Mouse (Mus musculus) G1E (cell line): Measurements from ENCODE around the gene Ptprg. TPM values are rescaled to one million over a fixed set of nuclear protein-coding genes. Genes with fewer than 3 reads are reported as not detected.

Experiments
- ATAC-seq: 2 replicates; pipeline ENCODE4 v1.8.0; 2016; ENCODE audit warnings: mild to moderate bottlenecking; ENCODE audit not compliant: insufficient number of reproducible peaks, poor library complexity, low FRiP score, severe bottlenecking; ENCODE audit errors: extremely low read depth
- DNase-seq: peaks from one replicate; pipeline ENCODE4 v3.0.0; 2012; ENCODE audit warnings: low spot score
- H3K27me3 ChIP-seq: 2 replicates; pipeline ENCODE4 v1.6.1; 2012; ENCODE audit warnings: mild to moderate bottlenecking, low read length, inconsistent platforms; ENCODE audit not compliant: insufficient read depth
- H3K36me3 ChIP-seq: replicated peaks from 2 replicates; pipeline ENCODE3; 2012; ENCODE audit warnings: mild to moderate bottlenecking, inconsistent platforms
- H3K4me1 ChIP-seq: 2 replicates; pipeline ENCODE4 v1.6.1; 2012; ENCODE audit warnings: low read depth, low read length, inconsistent platforms, mixed read lengths; ENCODE audit not compliant: insufficient read depth
- H3K4me3 ChIP-seq: 2 replicates; pipeline ENCODE4 v1.5.1; 2012; ENCODE audit warnings: low read depth, mild to moderate bottlenecking, inconsistent platforms, low read length, moderate library complexity, mixed read lengths
- H3K9me3 ChIP-seq: replicated peaks from 2 replicates; pipeline ENCODE4 v1.6.1; 2012; ENCODE audit warnings: inconsistent platforms
- CTCF ChIP-seq: IDR thresholded peaks from 2 replicates; pipeline ENCODE4 v1.5.1; 2012; ENCODE audit warnings: low read depth, low read length, inconsistent platforms, mixed read lengths
- GATA1 ChIP-seq: IDR thresholded peaks from 2 replicates; pipeline ENCODE4 v1.6.1; 2012; ENCODE audit warnings: borderline replicate concordance, low read length, inconsistent platforms, mixed read lengths
- GATA2 ChIP-seq: IDR thresholded peaks from 2 replicates; pipeline ENCODE4 v1.6.1; 2012; ENCODE audit warnings: low read depth, low read length, inconsistent platforms, borderline replicate concordance
- POLR2AphosphoS5 ChIP-seq: IDR thresholded peaks from 2 replicates; pipeline ENCODE4 v1.6.1; 2012; ENCODE audit warnings: low read depth, low read length, inconsistent platforms; ENCODE audit not compliant: insufficient replicate concordance
- TAL1 ChIP-seq: conservative IDR thresholded peaks from 2 replicates; pipeline ENCODE4 v1.6.1; 2012; ENCODE audit warnings: low read depth, low read length, inconsistent platforms, mixed read lengths
- polyA plus RNA-seq: library from polyadenylated mRNA; stranded (reverse); fragments of >175 nt; gene quantifications from 2 replicates; pipeline ENCODE4 v1.2.3, GENCODE M21; 2012
- total RNA-seq, 2 experiments: library from RNA; stranded (forward) in 1 of 2; stranded (reverse) in 1 of 2; fragments of 200-1000 nt in 1 of 2; fragments of >200 nt in 1 of 2; fragmentation: Nextera tagmentation in 1 of 2; gene quantifications; 2 replicates each; pipeline ENCODE4 v1.2.3; 2014 to 2017

The Ptprg gene
- total and polyA plus RNA-seq, 3 experiments = 0.05 TPM; not detected in 2

DNA sequence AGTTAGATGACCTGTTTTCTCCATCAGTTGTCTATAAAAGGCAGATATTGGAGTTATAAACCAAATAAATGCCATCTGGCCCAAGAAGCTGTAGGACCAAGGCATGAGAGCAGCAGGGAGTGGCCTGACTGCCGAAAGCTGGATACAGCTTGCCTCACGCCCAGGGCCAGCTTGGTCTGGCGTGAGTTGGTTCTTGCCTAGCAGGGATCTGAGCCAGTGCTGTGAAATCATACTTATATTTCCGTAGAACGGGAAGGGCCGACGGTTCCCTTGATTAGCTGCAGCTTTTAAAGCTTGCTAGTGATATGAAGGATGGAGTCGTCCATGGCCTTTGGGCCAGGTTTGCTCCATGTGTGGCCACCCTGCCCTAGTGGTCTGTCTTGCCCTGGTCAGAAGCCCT, 37.1 kb downstream of the Ptprg start:
- DNase-seq (no peak), ATAC-seq (no peak)
- Histone ChIP-seq H3K9me3 (peaks cover 14% of the 10 kb centered on the region), H3K4me1 (no peaks in the 10 kb centered on the region), H3K36me3 (no peaks in the 10 kb centered on the region), H3K27me3 (no peaks in the 10 kb centered on the region), H3K4me3 (no peak overlapping the region)
- TF ChIP-seq TAL1 (no peak), CTCF (no peak), GATA2 (no peak), POLR2AphosphoS5 (no peak), GATA1 (no peak)

- H3K4me1 ChIP-seq = no peaks in the 10 kb centered on the region
- H3K27me3 ChIP-seq = no peaks in the 10 kb centered on the region
- ATAC-seq (no peak), DNase-seq (no peak)
- H3K4me3 ChIP-seq = no peak overlapping the region
- H3K36me3 ChIP-seq = no peaks in the 10 kb centered on the region
- TF ChIP-seq CTCF (no peak), TAL1 (no peak)
- H3K9me3 ChIP-seq = peaks cover 18% of the 10 kb centered on the region
Observed at GRCm38 (mm10) chr14:11592650-11593049, 39.3 kb downstream of the Ptprg start.

GRCm38 (mm10) chr14:11594336-11594735, 41.0 kb downstream of the Ptprg start:
- DNase-seq (no peak), ATAC-seq (no peak)
- TF ChIP-seq CTCF (no peak), GATA1 (no peak), TAL1 (no peak), POLR2AphosphoS5 (no peak), GATA2 (no peak)
- Histone ChIP-seq H3K36me3 (no peaks in the 10 kb centered on the region), H3K4me3 (no peak overlapping the region), H3K9me3 (peaks cover 19% of the 10 kb centered on the region), H3K27me3 (no peaks in the 10 kb centered on the region), H3K4me1 (no peaks in the 10 kb centered on the region)

DNA sequence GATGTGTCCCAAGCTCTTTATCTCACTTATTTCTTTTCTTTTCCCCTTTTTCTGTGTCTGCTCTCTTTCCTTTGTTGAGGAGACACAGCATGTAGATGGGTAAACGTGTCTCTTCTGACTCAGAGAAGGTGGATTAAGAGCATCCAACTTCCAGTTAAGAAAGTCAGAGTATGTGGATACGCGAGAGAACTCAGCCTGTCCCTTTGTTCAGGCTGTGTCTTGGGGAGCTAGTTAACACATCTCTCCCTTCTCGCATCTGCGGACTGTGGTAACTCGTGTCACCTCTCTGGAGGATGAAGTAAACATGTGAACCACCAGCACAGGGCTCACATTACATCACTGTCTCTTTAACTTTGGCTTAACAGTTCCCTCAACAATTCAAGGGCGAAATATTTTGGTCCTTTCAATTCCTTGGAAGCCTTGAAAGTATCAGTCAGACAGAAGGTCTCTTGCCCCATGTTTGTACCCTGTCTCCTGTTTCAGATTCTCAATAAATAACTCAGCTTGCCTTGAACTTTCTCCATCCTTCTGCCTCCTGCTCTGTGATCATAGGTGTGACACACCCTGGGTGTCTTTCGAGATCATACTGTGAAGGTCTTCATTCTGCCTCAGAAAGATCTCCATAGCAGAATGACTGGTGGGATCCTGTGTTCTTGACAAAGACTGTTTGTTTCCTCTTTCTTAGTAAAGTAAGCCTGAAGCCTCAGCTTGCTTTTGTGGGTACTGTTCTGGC, 51.0 kb downstream of the Ptprg start:
- no peak for DNase-seq
- no peak for ATAC-seq
- H3K9me3 ChIP-seq = peaks cover 5% of the 10 kb centered on the region
- TF ChIP-seq POLR2AphosphoS5 (no peak), CTCF (no peak), TAL1 (no peak), GATA2 (no peak), GATA1 (no peak)
- no peaks in the 10 kb centered on the region for H3K27me3 ChIP-seq
- no peak overlapping the region for H3K4me3 ChIP-seq
- no peaks in the 10 kb centered on the region for H3K36me3 ChIP-seq
- no peaks in the 10 kb centered on the region for H3K4me1 ChIP-seq

DNA sequence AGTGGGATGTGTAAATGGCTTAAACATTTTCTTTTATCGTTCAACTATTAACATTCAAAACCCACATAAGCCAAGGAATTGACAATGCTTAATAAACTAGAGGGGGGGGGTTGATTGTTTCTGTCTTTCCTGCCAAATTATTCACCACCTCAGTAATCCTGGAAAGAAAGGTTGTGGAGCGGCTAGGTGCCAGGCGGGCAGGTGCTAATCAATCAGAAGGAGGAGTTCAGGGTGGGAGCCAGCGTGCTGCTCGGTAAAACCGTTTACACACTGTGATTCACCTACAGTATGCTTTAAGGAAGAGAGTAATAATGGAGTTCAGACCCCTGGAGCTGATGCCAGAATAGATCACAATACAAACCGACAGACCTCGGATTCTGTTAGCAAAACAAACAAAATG, 55.0 kb downstream of the Ptprg start:
- H3K4me1 ChIP-seq = no peaks in the 10 kb centered on the region
- ATAC-seq = no peak
- H3K27me3 ChIP-seq = no peaks in the 10 kb centered on the region
- H3K36me3 ChIP-seq = no peaks in the 10 kb centered on the region
- DNase-seq = no peak
- H3K4me3 ChIP-seq = no peak overlapping the region
- TF ChIP-seq GATA1 = no peak
- no peak for TF ChIP-seq CTCF
- TF ChIP-seq GATA2 = no peak
- TF ChIP-seq POLR2AphosphoS5 = no peak
- no peak for TF ChIP-seq TAL1
- H3K9me3 ChIP-seq = peaks cover 5% of the 10 kb centered on the region

DNA sequence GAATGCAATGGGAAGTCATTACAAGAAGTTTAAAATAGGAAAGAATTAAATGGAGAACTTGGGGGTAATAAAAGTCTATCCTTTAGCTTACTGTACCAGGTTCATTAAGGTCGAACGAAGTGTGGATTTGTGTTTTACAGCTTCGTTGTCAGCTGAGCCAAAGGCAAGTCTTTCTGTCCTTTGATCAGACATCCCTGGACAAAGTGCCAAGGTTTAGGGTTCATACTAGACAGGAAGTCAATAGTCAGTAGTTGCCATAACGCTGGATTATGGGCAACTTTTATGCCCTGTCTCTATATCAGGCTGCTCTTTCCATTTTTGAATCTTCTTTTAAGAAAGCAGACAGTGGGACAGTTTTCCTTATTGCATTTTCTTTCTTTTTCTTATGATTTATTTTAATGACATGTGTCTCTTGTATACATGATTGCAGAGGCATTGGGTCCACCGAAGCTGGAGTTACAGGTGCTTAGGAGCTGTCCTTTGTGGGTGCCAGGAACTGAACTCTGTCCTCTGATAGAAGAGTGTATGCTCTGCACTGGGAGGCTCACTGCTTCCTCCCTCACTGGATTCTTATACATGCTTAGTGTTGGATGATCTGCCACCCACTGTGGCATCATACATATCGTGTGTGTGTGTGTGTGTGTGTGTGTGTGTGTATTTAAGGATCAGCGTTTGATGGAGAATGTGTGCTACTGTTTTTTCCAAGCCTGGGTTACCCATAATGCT, 56.7 kb downstream of the Ptprg start:
- Histone ChIP-seq H3K4me3 (no peak overlapping the region), H3K9me3 (peaks cover 8% of the 10 kb centered on the region), H3K36me3 (no peaks in the 10 kb centered on the region), H3K4me1 (no peaks in the 10 kb centered on the region), H3K27me3 (no peaks in the 10 kb centered on the region)
- TF ChIP-seq CTCF = no peak
- no peak for TF ChIP-seq GATA2
- TF ChIP-seq GATA1 = no peak
- no peak for TF ChIP-seq TAL1
- TF ChIP-seq POLR2AphosphoS5 = no peak
- ATAC-seq (no peak), DNase-seq (no peak)
